Comparison of ENCODE assay signal across 16 mouse cellular contexts in genomic region chr2:77388186-77388585, GRCm38 (mm10).
"Had no signal": no experiment of that assay in that cellular context is flagged by ENCODE, and none has a peak within 500 bp of the region (broad histone marks: within the 10 kb centered on the region; RNA-seq: fewer than 3 reads in every experiment).

No protein-coding gene starts in this region.

- H3K27ac ChIP-seq: neural tube, embryonic 13.5 days; neural tube, embryonic 15.5 days; stomach, embryonic 15.5 days; stomach, postnatal 0 days had no signal

- H3K4me3 ChIP-seq: neural tube, embryonic 13.5 days; neural tube, embryonic 15.5 days; stomach, embryonic 15.5 days had no signal

- H3K36me3 ChIP-seq: neural tube, embryonic 13.5 days; neural tube, embryonic 15.5 days; stomach, embryonic 15.5 days had no signal

- H3K9me3 ChIP-seq: neural tube, embryonic 13.5 days; neural tube, embryonic 15.5 days; stomach, embryonic 15.5 days had no signal

- H3K4me1 ChIP-seq: stomach, embryonic 15.5 days had no signal

- H3K27me3 ChIP-seq: neural tube, embryonic 13.5 days; neural tube, embryonic 15.5 days; stomach, embryonic 15.5 days had no signal

- DNase-seq: retina, postnatal 1 day; right cerebral cortex, adult 18-20 months; right cerebral cortex, postnatal 14 days; right cerebral cortex, postnatal 25 days; right cerebral cortex, postnatal 4 days; spleen, adult 18-20 months; thymus, adult 18-20 months; thymus, adult 2 months; thymus, postnatal 14 days; thymus, postnatal 25 days; thymus, postnatal 36 days; thymus, postnatal 4 days had no signal
